Mouse (Mus musculus) thymus, postnatal 0 days (tissue): ENCODE measurements around the gene Ece1. TPM values are rescaled to one million over a fixed set of nuclear protein-coding genes. Genes with fewer than 3 reads are reported as not detected.
A peak's percentile ranks its signal among the peaks of the same experiment; 100 is the strongest.
"Not testable (repeated sequence)": the region's sequence is repeated elsewhere in the genome, so short reads cannot be mapped to it uniquely, and the experiment has no call there.

ENCODE experiments used
- DNase-seq: peaks from one replicate; pipeline ENCODE4 v3.0.0-alpha.2; 2015; ENCODE audit warnings: low spot score
- polyA plus RNA-seq: library from polyadenylated mRNA; unstranded; fragments of >200 nt; fragmentation: Nextera tagmentation; extraction: Ambion mirVana; gene quantifications from 2 replicates; pipeline ENCODE4 v1.2.1, GENCODE M21; 2015

Gene Ece1
- polyA plus RNA-seq, 1 experiment from 2014 or later: 18.3 TPM

- not testable (repeated sequence) for DNase-seq
Observed at GRCm38 (mm10) chr4:137979066-137979644, 117.1 kb downstream of the Ece1 start.

GRCm38 (mm10) chr4:137982869-137983268 lies 120.8 kb downstream of the Ece1 start:
- DNase-seq: no peak

GRCm38 (mm10) chr4:137984212-137984611 lies 122.2 kb downstream of the Ece1 start:
- no peak for DNase-seq

GRCm38 (mm10) chr4:137984746-137985145 lies 122.7 kb downstream of the Ece1 start:
- no peak for DNase-seq

GRCm38 (mm10) chr4:137989426-137989825 lies 127.4 kb downstream of the Ece1 start:
- DNase-seq: no peak

- DNase-seq: no peak
Observed at GRCm38 (mm10) chr4:137990433-137990832, 128.4 kb downstream of the Ece1 start.

GRCm38 (mm10) chr4:137991240-137991639 lies 129.2 kb downstream of the Ece1 start:
- no peak for DNase-seq

- no peak for DNase-seq
Observed at GRCm38 (mm10) chr4:137992890-137993289, 130.9 kb downstream of the Ece1 start, which contains the start of gene Eif4g3. Gene Eif4g3 (plus strand): TSS chr4:137993022.

GRCm38 (mm10) chr4:137993291-137993758 lies 131.3 kb downstream of the Ece1 start:
- DNase-seq: peak; percentile 96

GRCm38 (mm10) chr4:137993821-137994561 lies 132.0 kb downstream of the Ece1 start:
- DNase-seq: peak; percentile 44

GRCm38 (mm10) chr4:137994562-137995336 lies 132.7 kb downstream of the Ece1 start:
- peak; percentile 26 for DNase-seq

GRCm38 (mm10) chr4:137995399-137995798 lies 133.4 kb downstream of the Ece1 start:
- no peak for DNase-seq

- DNase-seq: no peak
Observed at GRCm38 (mm10) chr4:137998232-137998631, 136.2 kb downstream of the Ece1 start.

GRCm38 (mm10) chr4:138000682-138001081 lies 138.6 kb downstream of the Ece1 start:
- no peak for DNase-seq

GRCm38 (mm10) chr4:138003909-138004610 lies 142.0 kb downstream of the Ece1 start:
- DNase-seq: no peak

GRCm38 (mm10) chr4:138005781-138006180 lies 143.7 kb downstream of the Ece1 start:
- no peak for DNase-seq

GRCm38 (mm10) chr4:138006951-138007613 lies 145.0 kb downstream of the Ece1 start:
- no peak for DNase-seq

- no peak for DNase-seq
Observed at GRCm38 (mm10) chr4:138008646-138009045, 146.6 kb downstream of the Ece1 start.

GRCm38 (mm10) chr4:138009786-138010502 lies 147.9 kb downstream of the Ece1 start:
- no peak for DNase-seq
